Mouse (Mus musculus): ENCODE data around the gene Ccnd3.

DNA sequence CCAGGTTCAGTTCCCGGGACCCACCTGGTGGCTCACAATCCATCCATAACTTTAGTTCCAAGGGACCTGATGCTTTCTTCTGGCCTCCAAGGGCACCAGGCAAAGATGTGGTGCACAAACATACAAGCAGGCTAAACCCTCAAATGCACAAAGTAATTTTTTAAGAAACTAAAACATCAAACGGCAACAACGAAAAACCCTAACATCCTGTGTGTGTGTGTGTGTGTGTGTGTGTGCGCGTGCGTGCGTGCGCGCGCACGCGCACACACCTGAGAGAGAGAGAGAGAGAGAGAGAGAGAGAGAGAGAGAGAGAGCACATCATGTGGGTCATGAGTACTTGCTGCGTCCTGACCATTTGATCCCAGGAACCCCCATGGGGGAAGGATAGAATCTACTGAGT is 28.8 kb downstream of the Ccnd3 start:
- TF ChIP-seq CTCF (IDR thresholded peaks at IDR 0.05; ENCODE audit: low read depth, low read length) (no peak), EP300 (IDR thresholded peaks at IDR 0.05; ENCODE audit: insufficient read depth, low read depth, low read length) (no peak)
